Mouse (Mus musculus) layer of hippocampus, adult 9-10 months (tissue): ENCODE measurements around the gene Aven.
"Not testable (repeated sequence)": the region's sequence is repeated elsewhere in the genome, so short reads cannot be mapped to it uniquely, and the experiment has no call there.

Experiments used
- DNase-seq: peaks from one replicate; pipeline ENCODE4 v3.0.0; 2022; ENCODE audit warnings: low spot score

The Aven gene

DNA sequence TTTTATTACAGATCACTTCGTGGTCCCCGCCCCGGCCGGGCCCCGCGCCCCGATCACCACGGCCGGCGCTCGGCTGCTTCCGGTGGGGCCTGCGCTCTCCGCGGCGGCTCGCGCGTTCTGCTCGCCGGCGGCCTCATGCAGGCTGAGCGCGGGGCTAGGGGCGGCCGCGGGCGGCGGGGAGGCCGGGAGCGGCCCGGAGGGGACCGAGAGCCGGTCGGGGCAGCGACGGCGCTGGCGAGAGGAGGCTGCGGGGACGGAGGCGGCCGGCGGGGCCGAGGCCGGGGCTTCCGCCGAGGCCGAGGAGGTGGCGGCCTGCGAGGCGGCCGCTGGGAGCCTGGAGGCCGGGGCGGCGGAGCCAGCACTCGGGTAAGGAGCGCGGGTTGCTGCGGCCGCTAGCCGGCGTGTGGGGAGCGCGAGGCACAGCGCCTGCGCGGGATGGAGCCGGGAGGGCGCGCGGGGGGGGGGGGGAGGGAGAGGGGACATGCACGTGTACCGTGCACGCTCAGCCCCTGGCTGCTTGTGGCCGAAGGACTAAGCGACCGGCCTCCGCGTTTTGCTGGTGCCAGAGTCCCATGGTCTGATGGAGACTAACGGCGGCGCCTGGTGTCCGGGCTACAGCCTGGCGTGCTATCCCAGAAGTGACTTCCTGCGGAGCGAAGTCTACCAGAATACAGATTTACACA is at the start of gene Aven:
Aven (plus strand) TSS at position 109 of the 683 bp plus-strand sequence.
- DNase-seq = no peak

DNA sequence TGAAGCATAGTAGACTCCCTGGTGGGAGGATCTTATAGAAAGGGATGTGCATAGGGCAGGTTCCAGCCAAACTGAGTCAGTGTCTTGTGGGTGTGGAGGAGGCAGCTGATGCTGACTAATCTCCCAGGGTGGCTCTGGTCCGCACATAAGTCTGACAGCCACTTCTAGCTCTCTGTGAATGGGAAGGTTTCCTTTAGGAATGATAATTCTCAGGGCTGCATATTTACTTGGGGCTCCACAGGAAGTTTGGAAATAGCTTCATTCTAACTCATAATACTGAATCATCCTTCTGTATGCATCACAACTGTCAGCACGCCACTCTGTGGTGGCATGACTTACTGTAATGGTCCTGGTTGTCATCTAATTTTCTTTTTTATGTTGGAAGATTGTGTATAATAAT is 49.3 kb upstream of the Aven start:
- DNase-seq = no peak

DNA sequence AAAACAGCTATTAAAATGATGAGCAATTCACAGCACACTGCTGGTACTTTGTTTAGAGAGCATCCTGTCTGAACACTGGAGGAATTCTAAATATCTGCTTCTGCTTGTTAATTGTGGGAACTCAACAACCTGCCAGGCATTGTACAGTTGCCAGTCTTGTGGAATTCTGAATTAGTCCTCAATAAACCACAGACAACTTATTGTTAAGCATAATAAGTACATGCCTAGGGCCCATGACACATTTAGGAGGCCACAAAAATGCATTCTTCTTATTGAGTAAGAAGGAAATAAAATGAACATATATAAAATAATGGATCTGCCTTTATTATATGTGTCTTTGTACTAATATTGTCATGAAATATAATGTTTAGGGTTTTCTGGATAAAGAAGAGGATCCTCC is 47.3 kb upstream of the Aven start:
- DNase-seq = no peak

DNA sequence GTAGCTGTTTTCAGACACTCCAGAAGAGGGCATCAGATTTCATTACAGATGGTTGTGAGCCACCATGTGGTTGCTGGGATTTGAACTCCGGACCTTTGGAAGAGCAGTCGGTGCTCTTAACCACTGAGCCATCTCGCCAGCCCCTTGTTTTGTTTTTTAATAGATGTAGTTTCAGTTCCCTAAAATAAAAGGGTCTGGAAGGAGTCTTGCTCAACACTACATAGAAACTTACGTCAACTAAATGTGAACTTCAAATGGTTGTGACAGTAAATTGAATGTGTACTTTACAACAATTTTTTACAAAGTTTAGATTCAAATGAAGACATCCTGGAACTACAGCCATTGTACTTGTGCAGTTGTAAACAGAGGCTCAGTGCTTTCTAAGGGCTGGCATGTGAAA is 44.7 kb upstream of the Aven start:
- DNase-seq = not testable (repeated sequence)

DNA sequence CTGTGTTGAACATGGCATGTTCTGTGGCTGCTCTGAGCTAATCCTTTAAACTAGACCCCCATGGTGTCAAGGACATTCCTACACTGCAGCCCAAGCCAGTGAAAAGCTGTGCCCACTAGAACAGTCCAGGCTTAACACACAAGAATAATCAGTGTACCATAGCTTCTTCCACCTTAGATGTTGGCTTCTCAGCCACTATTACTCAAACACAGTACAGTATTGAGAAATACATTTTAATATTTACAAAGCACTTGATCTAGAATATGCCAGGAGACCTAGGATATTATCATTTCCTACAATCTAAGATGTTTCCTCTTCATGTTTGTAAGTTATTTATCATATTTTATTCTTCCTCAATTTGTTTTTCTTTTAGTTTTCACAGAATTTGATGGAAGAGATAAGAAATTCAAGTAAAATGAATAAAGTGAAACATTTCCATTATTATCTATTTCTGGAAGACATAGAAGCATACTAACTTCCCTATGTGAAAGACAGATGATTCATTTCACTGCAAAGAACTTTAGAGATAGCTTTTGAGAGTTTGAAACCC is 44.2 kb upstream of the Aven start:
- DNase-seq = no peak

DNA sequence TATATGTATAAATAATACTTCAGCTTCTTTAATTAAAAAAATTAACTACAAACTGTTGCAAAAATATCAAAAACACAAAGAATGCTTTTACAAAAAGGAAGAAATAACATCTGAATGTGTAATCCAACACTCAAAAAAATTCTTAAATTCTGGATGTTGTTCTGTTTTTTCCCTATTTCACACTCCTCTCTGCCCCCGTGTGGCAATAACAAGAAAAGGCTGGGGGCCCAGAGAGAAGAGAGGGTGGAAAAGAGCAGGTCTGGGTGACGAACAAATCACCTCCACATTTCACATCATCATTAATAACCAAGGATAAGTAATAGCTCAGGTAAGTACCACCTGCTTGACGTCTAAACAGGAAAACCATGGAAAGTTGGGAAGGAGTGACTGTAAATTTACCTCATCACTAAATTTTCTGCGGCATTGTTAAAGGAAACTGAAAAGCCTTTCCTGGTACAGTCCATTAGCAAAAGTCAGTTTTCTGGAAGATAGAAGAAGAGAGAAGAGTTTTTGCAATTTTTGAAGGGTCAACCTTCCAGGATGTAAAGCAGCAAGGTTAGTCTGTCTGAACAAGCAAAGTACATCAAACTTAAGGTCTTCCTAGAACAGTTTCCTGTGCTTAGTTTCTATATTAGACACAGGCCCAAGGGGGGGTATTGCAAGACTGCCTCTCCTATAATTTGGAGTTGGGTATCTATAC is 43.0 kb upstream of the Aven start:
- no peak for DNase-seq

DNA sequence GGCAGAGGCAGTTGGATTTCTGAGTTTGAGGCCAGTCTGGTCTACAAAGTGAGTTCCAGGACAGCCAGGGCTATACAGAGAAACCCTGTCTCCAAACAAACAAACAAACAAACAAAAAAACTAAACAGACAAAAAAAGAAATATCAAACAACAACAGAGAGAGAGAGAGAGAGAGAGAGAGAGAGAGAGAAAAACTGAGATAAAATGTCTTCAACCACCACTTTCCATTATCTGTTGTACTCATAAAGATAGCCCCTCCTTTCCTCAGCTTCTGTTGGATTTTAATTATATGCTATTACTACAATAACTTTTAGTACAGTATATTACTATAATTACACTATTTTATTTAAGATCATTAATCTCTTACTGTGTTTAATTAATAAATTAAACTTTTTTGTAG is 40.3 kb upstream of the Aven start:
- DNase-seq = not testable (repeated sequence)

DNA sequence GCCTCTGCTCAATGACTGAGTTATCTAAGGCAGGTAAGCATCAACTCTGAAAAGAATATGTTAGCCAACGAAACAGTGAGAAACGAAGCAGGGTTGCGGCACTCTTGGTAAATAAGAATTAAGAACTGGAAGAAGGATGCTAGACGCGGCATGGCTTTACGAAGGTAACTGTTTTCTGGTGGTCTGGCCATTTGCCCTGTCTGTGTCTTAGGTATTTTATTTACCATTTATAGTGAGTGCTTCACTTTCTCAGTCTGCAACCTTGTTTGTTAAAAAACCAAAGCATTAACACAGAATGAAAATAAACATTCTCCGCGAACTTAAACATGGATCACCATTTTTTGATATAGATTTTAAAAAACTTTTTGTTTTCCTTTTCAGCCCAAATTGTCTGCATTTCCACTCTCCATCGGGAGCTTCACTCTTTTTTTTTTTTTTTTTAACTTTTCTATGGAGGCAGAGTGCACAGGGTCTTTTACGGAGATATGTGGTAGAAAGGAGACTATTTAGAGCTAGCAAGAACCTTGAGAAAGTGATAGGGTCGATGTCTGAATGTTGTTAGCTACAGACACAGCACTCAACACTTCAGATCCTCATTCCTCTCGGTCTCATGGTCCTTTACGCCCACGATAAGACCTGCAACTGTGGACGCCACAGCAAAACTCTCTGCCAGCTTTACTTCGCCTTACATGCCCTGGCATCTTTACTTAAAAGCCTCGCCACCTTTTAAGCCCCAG is 38.5 kb upstream of the Aven start:
- DNase-seq = no peak

DNA sequence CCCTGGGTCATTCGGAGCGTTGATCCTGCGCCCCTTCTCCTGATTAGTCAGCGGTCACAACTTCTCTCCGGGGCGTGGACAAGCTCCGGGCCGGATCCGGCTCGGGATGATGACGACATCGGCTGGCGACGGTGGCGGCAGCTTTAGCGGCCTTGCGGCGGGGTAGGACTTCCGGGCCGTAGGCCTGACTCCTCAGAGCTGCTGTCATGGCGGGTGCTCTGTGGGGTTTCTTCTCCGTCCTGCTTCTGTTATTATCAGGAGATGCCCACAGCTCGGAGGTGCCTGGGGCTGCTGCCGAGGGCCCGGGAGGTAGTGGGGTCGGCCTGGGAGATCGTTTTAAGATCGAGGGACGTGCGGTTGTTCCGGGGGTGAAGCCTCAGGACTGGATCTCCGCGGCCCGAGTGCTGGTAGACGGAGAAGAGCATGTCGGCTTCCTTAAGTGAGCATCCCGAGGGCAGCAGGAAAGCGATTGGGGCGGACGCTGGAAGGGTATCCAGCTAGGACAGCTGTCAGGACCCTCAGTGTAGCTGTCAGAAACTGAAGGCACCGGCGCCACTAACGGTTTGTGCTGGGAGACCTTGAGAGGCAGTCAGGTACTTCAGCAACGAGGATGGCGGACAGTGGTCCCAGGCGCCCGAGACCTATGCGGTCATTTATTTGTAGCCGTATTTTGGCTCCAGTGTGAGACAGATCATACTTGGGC is 37.8 kb upstream of the Aven start, which contains the start of gene Emc7:
Emc7 (plus strand) TSS at position 136 of the 703 bp plus-strand sequence.
- peak; percentile 83 for DNase-seq

DNA sequence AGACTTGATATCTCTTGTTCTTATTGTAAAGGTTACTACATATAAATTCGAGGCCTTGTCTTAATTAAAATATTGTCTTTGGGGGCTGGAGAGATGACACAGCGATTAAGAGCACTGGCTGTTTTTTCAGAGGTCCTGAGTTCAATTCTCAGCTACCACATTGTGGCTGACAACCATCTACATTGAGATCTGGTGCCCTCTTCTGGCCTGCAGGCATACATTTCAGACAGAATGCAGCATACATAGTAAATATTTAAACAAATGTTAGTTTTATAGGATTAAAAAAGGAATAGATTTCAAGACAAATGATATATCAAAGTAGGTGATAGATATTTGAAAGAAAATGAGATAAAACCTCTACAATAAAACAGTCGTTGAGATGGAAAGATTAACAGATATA is 32.2 kb upstream of the Aven start:
- DNase-seq = no peak

DNA sequence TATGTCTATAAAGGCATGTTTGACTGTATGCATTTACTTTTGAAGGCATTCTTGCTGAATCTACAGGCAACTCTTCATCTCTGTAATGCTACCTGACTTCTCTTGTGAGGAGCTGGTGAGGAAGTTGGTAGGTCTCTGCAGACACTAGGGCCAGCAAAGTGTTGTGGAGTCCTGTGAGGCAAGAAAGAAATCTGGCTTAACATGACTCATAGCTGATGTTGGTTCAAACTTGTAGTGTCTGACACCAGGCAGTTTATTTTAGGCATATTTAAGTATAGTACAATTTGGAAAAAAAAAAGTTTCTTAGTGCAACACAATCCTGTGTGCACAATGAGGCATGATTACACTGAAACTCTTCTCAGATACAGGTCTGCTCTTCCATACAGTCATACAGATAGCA is 23.2 kb upstream of the Aven start:
- no peak for DNase-seq

DNA sequence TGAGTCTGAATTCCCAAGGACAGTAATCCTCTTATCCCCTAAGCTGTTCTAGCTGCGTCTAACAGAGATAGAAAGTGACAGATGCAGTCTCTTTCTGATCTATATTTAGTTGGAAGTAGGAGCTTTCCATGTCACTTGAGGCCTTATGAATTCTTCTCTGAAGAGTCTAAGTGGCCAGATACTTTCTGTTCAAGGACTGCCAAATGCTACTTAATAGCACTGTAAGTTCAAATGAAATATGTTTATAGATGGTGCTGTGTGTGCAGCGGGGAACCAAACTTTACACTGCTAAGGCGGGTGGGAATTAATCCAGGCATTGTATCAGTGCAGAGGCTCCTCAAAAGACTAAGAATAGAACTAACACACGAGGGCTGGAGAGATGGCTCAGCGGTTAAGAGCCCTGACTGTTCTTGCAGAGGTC is 21.8 kb upstream of the Aven start:
- no peak for DNase-seq

DNA sequence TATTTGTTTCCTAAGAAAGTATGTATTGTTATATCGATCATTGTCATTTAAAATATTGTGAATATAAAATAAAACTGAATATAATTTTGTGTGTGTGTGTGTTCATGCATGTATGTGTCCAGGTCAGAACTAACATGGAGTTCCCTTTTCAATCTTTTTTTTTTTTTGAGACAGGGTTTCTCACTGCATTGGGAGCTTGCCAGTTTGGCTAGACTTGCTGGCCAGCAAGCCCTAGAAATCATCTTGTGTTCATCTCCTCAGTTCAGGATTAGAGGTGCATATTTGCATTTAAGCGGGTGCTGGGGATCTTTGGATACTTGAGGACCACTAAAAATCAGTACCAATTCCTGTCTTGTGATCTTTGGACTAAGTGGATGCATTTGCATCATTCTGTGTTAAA is 20.7 kb upstream of the Aven start:
- DNase-seq = no peak

DNA sequence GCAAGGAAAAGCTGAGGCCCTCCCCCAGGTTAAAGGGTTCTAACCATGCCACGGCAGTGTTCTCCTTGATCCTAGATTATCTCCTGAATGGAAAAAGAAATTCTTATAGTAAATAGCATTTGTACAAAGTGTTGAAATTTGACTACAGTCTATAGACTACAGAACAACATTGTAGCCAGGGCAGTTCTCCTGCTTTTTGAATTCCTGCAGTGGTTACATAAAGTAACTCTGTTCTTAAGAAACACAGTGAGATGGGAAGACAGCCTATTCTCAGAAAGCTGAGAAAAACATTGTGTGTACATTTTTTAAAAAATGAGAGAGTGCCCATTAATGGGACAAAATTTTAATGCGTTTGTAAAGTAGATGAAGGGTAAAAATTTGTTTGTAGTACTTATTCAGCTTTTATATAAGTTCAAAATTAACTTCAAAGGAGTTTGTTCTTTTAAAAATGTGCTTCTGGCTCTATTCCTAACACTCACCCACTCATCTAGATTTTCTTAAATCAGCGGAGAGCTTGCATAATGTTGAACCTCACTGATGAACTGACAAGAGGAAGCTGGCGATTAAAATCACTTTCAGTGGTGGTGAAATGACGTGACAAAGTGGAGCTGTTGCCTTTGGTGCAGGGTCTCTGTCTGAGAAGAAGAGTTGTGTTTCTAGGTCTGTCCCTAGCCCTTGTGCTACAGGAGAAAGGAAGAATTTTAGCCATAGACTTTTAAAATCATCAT is 17.6 kb upstream of the Aven start:
- DNase-seq = no peak

DNA sequence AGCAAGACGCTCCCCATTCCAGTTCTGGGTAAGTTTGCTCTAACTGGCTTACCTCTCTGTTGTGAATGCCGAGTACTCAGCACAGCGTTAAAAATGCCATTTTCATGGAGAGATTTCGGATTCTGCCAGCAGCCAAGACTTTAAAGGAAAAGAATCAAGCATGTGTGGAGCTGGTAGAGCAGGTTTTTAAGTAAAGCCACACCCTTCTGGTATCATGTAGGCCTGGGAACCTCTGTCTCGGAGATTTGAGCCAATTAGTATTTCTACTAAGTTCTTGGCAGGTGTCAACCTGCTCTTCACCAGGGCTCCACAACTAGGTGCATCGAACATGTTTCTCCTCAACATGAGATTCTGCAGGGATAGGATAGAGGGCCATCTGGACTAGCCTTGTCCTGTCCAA is 16.2 kb upstream of the Aven start:
- no peak for DNase-seq

DNA sequence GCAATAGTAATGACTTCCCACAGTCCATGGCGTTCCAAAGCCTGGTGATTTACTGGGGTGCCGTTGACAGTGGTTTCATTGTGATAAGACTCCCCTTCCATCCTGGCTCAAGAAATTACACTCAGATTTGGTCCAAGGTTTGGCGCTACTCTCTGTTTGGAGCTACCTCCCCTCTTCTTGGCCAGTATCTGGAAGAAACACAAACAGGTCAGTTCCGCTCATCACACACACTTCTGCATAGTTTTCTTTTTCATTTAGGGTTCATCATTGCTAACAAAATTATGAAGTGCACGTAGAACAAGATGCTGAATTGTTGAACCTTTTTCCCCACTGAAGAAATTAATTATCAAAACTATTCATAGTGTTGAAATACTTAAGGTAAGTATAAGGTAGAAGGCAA is 12.1 kb upstream of the Aven start, which contains the start of gene Chrm5:
Chrm5 (minus strand) TSS at position 101 of the 400 bp plus-strand sequence.
- no peak for DNase-seq

DNA sequence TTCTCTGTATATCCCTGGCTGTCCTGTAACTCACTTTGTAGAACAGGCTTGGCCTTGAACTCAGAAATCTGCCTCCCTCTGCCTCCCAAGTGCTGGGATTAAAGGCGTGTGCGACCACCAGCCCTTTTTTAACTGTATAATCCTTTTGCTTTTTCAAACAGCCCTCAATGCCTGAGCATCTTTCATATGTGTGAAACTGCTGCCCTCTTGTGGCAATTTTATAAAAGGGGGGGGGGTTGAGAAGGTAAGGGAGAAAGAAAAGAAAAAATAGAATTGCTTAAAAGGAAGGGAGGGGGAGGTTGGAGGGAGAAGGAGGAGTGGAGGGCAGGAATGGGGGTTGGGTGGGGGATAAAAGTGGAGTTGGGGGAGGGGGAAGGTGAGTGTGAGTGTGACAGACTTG is 11.2 kb upstream of the Aven start:
- no peak for DNase-seq

DNA sequence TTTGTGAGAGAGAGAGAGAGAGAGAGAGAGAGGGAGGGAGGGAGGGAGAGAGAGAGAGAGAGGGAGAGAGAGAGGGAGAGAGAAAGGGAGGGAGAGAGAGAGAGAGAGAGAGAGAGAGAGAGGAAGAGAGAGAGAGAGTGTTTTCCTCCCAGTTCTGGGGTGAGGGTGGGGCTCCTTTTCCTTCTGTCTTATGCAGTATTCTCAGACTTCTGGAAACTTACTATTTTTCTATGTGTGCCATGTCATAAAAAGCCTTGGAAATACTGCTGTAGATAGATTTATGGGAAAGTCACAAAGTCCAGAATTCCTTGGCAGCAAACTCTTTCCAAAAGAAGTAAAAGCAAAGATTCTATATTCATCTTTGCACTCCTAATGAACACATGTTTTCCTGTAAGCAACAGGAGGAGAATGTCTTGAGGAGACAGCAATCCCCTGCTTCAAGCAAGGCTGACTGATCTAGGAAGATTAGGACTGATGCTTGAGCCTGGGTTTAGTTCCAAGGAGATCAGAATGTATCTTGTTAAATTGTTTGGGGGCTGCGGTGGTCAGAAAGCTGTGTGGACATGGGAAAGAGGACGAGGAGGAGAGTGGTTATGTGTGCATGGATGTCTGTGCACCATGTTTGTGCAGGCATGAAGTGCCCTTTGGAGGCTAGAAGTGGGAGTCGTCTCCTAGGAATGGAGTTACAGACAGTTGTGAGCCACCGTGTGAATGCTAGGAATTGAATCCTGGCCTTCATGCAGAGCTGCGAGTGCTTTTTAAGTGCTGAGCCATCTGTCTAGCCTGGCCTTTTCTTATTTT is 10.0 kb upstream of the Aven start:
- no peak for DNase-seq

DNA sequence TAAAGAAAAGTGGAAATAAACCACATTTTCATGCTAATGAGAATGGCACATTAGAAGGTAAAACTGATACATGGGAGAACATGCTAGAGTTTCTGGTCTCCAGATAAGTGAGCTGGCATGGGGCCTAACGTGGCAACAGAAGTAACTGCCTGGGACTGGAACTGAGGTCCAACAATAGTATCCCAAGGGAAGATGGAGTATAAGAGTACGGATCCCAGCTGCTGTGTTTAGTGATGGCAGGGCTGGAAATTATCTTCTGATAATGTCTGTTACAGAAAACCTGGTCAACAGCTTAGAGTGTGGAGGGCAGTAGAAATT is 9.5 kb upstream of the Aven start:
- no peak for DNase-seq

DNA sequence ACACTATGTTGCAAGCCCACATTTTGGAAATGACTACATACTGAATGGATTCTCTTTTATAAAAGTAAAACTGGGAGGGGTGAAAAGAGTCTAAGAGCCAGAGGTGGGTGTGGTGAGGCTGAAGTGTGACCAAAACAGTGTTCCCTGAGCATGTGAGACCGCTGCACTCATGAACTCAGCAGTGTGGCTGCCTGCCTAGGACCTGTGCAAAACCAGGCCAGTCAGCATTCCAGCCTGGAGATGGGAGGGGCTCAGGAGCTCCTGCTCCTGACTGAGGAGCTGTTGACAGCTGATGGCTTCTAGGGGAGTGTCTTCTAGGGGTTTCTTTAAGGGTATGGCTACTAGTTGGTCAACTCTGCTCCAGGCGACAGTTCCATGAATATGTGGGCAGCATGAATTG is 7.9 kb upstream of the Aven start:
- no peak for DNase-seq
